Mouse (Mus musculus) forebrain, postnatal 0 days (tissue): ENCODE results near the gene Pagr1b. TPM values are rescaled to one million over a fixed set of nuclear protein-coding genes. Genes with fewer than 3 reads are reported as not detected.

Experiments used
- ATAC-seq: fragments of 200-750 bp; cut with Nextera tagmentation; 2 replicates; pipeline ENCODE4 v1.8.0; 2017; ENCODE audit warnings: mild to moderate bottlenecking, moderate library complexity
- DNase-seq: peaks from one replicate; pipeline ENCODE4 v3.0.0-alpha.2; 2015
- H3K27ac ChIP-seq: fragments of 300-500 bp; sonication (generic); 2 replicates; pipeline ENCODE4 v1.5.1; 2014; ENCODE audit warnings: low read depth, mild to moderate bottlenecking, antibody characterized with exemption, low read length, moderate library complexity, mixed read lengths
- H3K27me3 ChIP-seq: fragments of 300-500 bp; sonication (generic); 2 replicates; pipeline ENCODE4 v1.6.1; 2014; ENCODE audit warnings: mild to moderate bottlenecking, low read length, mixed read lengths; ENCODE audit not compliant: insufficient read depth
- H3K36me3 ChIP-seq: fragments of 300-500 bp; sonication (generic); 2 replicates; pipeline ENCODE4 v1.6.1; 2014; ENCODE audit warnings: mild to moderate bottlenecking, moderate library complexity; ENCODE audit not compliant: insufficient read depth
- H3K4me1 ChIP-seq: fragments of 300-500 bp; sonication (generic); 2 replicates; pipeline ENCODE4 v1.6.1; 2014; ENCODE audit warnings: antibody characterized with exemption; ENCODE audit not compliant: insufficient read depth
- H3K4me2 ChIP-seq: fragments of 300-500 bp; sonication (generic); 2 replicates; pipeline ENCODE4 v1.6.1; 2014; ENCODE audit warnings: low read depth, mild to moderate bottlenecking, moderate library complexity
- H3K4me3 ChIP-seq: fragments of 300-500 bp; sonication (generic); 2 replicates; pipeline ENCODE4 v1.5.1; 2014; ENCODE audit warnings: low read depth, low read length, mixed read lengths
- H3K9ac ChIP-seq: fragments of 300-500 bp; sonication (generic); 2 replicates; pipeline ENCODE4 v1.6.1; 2014; ENCODE audit warnings: mild to moderate bottlenecking
- H3K9me3 ChIP-seq: fragments of 300-500 bp; sonication (generic); 2 replicates; pipeline ENCODE4 v1.6.1; 2016; ENCODE audit warnings: low read length
- CTCF ChIP-seq: sonication (generic); IDR thresholded peaks from 2 replicates; pipeline ENCODE4 v1.5.1; 2016; ENCODE audit warnings: antibody characterized with exemption, control low read depth, low read depth
- WGBS: fragments of 180-500 bp; shearing (Covaris S2); extraction: QIAGEN DNeasy Blood & Tissue Kit; methylation state at CpG from one replicate; pipeline ENCODE4 v1.1.7; 2014; 5-methylcytosine and 5-hydroxymethylcytosine counted together
- polyA plus RNA-seq: library from polyadenylated mRNA; unstranded; fragments of >200 nt; fragmentation: Nextera tagmentation; extraction: Ambion mirVana; gene quantifications from 2 replicates; pipeline ENCODE4 v1.2.1, GENCODE M21; 2015
- total RNA-seq: library from RNA; depleted of rRNA; stranded (reverse); fragments of >200 nt; gene quantifications from 2 replicates; pipeline ENCODE4 v1.2.3, GENCODE M21; 2014

The Pagr1b gene
- total and polyA plus RNA-seq, 2 experiments from 2014 or later = 1.0 to 3.8 TPM

DNA sequence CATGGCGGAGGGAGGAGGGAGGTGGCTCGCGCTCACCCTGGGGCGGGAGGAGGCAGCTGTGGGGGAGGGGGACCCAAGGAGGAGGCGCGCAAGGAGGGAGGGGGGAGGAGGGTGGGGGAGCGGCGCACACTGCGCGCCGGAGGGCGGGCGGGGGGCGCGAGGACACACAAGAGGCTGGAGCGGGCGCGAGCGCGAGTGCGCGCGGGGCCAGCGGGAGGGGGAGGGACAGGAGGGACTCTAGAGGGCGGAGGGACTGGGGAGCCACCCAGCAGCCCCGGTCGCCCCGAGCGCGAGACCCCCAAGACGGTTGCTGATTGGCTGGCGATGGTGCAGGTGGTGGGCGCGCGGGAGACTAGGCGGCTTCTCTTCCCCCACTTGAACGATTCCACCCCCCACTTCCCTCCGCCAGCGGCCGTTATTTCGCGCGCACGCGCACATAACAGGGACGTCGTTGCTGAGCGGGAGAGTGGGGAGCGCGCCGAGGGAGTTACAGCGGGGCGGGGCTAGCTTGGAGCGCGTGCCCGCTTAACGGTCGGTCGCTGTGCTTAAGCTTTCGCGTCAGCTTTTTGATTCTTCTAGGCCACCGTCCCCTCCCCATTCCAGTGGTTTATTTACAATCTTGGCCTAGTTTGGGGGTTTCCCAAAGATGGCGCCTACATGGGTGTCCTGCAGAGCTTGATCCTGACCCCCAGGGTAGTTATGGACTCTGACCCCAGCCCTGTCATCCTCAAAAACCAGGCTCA lies 10.9 kb upstream of the Pagr1b start, which contains the start of gene Maz:
TSS of gene Maz (minus strand) at position 54 of the 743 bp plus-strand sequence.
- Histone ChIP-seq H3K4me3 (peak within 1 kb of the TSS; percentile 97), H3K4me2 (peak within 1 kb of the TSS; percentile 87), H3K4me1 (peaks cover 22% of the 10 kb centered on the region), H3K9ac (peak within 1 kb of the TSS; percentile 98), H3K27me3 (no peaks in the 10 kb centered on the region), H3K27ac (peak within 1 kb of the TSS; percentile 99), H3K9me3 (no peaks in the 10 kb centered on the region), H3K36me3 (peaks cover 15% of the 10 kb centered on the region)
- TF ChIP-seq CTCF = no peak
- ATAC-seq = peak; percentile 94
- peak; percentile 100 for DNase-seq
- under 1% methylated on average over 36 of the region's 63 CpGs for WGBS

- no peaks in the 10 kb centered on the region for H3K9me3 ChIP-seq
- H3K27me3 ChIP-seq = no peaks in the 10 kb centered on the region
- peak; percentile 92 for DNase-seq
- peak overlapping the region; percentile 87 for H3K4me2 ChIP-seq
- peaks cover 17% of the 10 kb centered on the region for H3K36me3 ChIP-seq
- peak overlapping the region; percentile 99 for H3K27ac ChIP-seq
- H3K4me3 ChIP-seq = peak overlapping the region; percentile 97
- ATAC-seq = peak; percentile 1; the same call in 1 of the 2 replicates
- 20% methylated on average over 1 of the region's 48 CpGs for WGBS
- peak overlapping the region; percentile 98 for H3K9ac ChIP-seq
- peaks cover 24% of the 10 kb centered on the region for H3K4me1 ChIP-seq
- no peak for TF ChIP-seq CTCF
Measured at GRCm38 (mm10) chr7:127026616-127026983, 10.3 kb upstream of the Pagr1b start.

GRCm38 (mm10) chr7:127026161-127026600 lies 9.9 kb upstream of the Pagr1b start:
- no peak for TF ChIP-seq CTCF
- DNase-seq (peak; percentile 58), ATAC-seq (peak; percentile 1; the same call in 1 of the 2 replicates)
- Histone ChIP-seq H3K4me1 (peaks cover 28% of the 10 kb centered on the region), H3K36me3 (peaks cover 17% of the 10 kb centered on the region), H3K27ac (peak overlapping the region; percentile 99), H3K4me3 (peak overlapping the region; percentile 97), H3K9ac (peak overlapping the region; percentile 98), H3K4me2 (peak overlapping the region; percentile 87), H3K27me3 (no peaks in the 10 kb centered on the region), H3K9me3 (no peaks in the 10 kb centered on the region)
- 9% methylated on average over 9 of the region's 48 CpGs for WGBS

- Histone ChIP-seq H3K4me2 (peak overlapping the region; percentile 87), H3K4me1 (peaks cover 28% of the 10 kb centered on the region), H3K27me3 (no peaks in the 10 kb centered on the region), H3K9me3 (no peaks in the 10 kb centered on the region), H3K9ac (peak overlapping the region; percentile 98), H3K4me3 (peak overlapping the region; percentile 97), H3K36me3 (peaks cover 17% of the 10 kb centered on the region), H3K27ac (peak overlapping the region; percentile 99)
- DNase-seq (no peak), ATAC-seq (no peak)
- no peak for TF ChIP-seq CTCF
- WGBS = 2% methylated on average over 56 of the region's 65 CpGs
Measured at GRCm38 (mm10) chr7:127025556-127026160, 9.4 kb upstream of the Pagr1b start.

DNA sequence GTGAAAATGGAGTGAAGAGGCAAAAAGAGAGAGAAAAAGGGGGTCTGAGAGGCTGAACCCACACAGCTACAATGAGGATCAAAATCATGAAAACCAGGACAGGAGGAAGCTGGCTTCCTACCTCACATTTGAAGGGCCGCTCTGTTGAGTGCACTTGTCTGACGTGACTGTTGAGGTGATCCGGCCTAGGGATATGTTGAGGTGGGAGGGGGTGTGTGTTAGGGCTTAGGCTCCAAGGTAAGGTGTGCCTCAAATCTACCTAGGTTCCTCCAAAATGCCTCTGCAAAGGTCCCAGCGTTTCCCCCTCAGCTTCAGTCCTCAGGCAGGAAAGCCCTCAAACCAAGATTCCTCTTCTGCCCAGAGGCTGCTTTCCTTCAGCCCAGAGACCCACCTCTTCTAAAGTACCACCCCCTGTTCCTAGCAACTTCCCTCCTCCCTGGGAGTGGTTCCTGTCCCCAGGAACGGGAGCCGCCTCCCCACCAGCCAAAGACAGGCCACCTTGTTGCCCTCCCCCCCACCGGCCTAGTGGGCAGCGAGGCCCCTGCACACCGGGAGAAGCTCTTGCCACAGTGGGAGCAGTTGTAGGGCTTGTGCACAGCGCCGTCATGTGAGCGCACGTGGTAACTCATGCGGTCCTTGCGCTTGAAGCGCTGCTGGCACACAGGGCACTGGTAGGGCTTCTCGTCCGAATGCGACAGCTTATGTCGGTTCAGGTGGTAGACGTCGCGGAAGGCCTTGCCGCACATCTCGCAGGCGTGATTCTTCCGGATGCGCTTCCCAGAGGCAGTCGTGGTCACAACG lies 8.7 kb upstream of the Pagr1b start:
- H3K9me3 ChIP-seq = no peaks in the 10 kb centered on the region
- TF ChIP-seq CTCF = peak; percentile 86
- peak; percentile 88 for DNase-seq
- peak overlapping the region; percentile 99 for H3K27ac ChIP-seq
- peak overlapping the region; percentile 98 for H3K9ac ChIP-seq
- H3K4me2 ChIP-seq = peak overlapping the region; percentile 87
- H3K27me3 ChIP-seq = no peaks in the 10 kb centered on the region
- peaks cover 17% of the 10 kb centered on the region for H3K36me3 ChIP-seq
- under 1% methylated on average over 30 of the region's 30 CpGs for WGBS
- ATAC-seq = peak; percentile 50
- peaks cover 35% of the 10 kb centered on the region for H3K4me1 ChIP-seq
- peak overlapping the region; percentile 97 for H3K4me3 ChIP-seq

- TF ChIP-seq CTCF = no peak
- H3K4me2 ChIP-seq = peak overlapping the region; percentile 87
- H3K36me3 ChIP-seq = peaks cover 17% of the 10 kb centered on the region
- peak overlapping the region; percentile 98 for H3K9ac ChIP-seq
- peak overlapping the region; percentile 99; the same call in 1 of the 2 replicates for H3K27ac ChIP-seq
- peak overlapping the region; percentile 97 for H3K4me3 ChIP-seq
- DNase-seq = no peak
- no peak for ATAC-seq
- H3K4me1 ChIP-seq = peaks cover 44% of the 10 kb centered on the region
- no peaks in the 10 kb centered on the region for H3K27me3 ChIP-seq
- no peaks in the 10 kb centered on the region for H3K9me3 ChIP-seq
- 11% methylated on average over 19 of the region's 19 CpGs for WGBS
Measured at GRCm38 (mm10) chr7:127023896-127024690, 7.8 kb upstream of the Pagr1b start.
